Mouse (Mus musculus) hindbrain, embryonic 16.5 days (tissue): Measurements from ENCODE around the gene Rgs7. TPM values are rescaled to one million over a fixed set of nuclear protein-coding genes. Genes with fewer than 3 reads are reported as not detected.

ENCODE experiments used
- ATAC-seq: fragments of 200-750 bp; cut with Nextera tagmentation; 2 replicates; pipeline ENCODE4 v1.8.0; 2017; ENCODE audit warnings: moderate TSS enrichment, moderate library complexity
- H3K27ac ChIP-seq: fragments of 300-500 bp; sonication (generic); 2 replicates; pipeline ENCODE4 v1.5.1; 2014; ENCODE audit warnings: low read depth, mild to moderate bottlenecking, control low read depth, low read length, moderate library complexity
- H3K27me3 ChIP-seq: fragments of 300-500 bp; sonication (generic); replicated peaks from 2 replicates; pipeline ENCODE4 v1.6.1; 2014; ENCODE audit warnings: low read length; ENCODE audit not compliant: control insufficient read depth, insufficient read depth
- H3K36me3 ChIP-seq: fragments of 300-500 bp; sonication (generic); 2 replicates; pipeline ENCODE4 v1.6.1; 2014; ENCODE audit warnings: mild to moderate bottlenecking, low read length, moderate library complexity, mixed read lengths; ENCODE audit not compliant: control insufficient read depth, insufficient read depth
- H3K4me1 ChIP-seq: fragments of 300-500 bp; sonication (generic); 2 replicates; pipeline ENCODE4 v1.6.1; 2014; ENCODE audit warnings: low read depth, low read length; ENCODE audit not compliant: control insufficient read depth, insufficient read depth
- H3K4me2 ChIP-seq: fragments of 300-500 bp; sonication (generic); 2 replicates; pipeline ENCODE4 v1.6.1; 2014; ENCODE audit warnings: mild to moderate bottlenecking, low read length, control low read depth, moderate library complexity
- H3K4me3 ChIP-seq: fragments of 300-500 bp; sonication (generic); 2 replicates; pipeline ENCODE4 v1.5.1; 2014; ENCODE audit warnings: mild to moderate bottlenecking, low read length, control low read depth, moderate library complexity
- H3K9ac ChIP-seq: fragments of 300-500 bp; sonication (generic); 2 replicates; pipeline ENCODE4 v1.6.1; 2014; ENCODE audit warnings: low read depth, mild to moderate bottlenecking, control low read depth, low read length, moderate library complexity
- H3K9me3 ChIP-seq: fragments of 300-500 bp; sonication (generic); 2 replicates; pipeline ENCODE4 v1.6.1; 2014; ENCODE audit warnings: mild to moderate bottlenecking, low read length, moderate library complexity; ENCODE audit not compliant: control insufficient read depth
- WGBS: fragments of 180-500 bp; shearing (Covaris S2); extraction: QIAGEN DNeasy Blood & Tissue Kit; methylation state at CpG from one replicate; pipeline ENCODE4 v1.1.7; 2014; 5-methylcytosine and 5-hydroxymethylcytosine counted together
- polyA plus RNA-seq: library from polyadenylated mRNA; unstranded; fragments of >200 nt; fragmentation: Nextera tagmentation; extraction: Ambion mirVana; gene quantifications from 2 replicates; pipeline ENCODE4 v1.2.1, GENCODE M21; 2015

Rgs7 gene
- polyA plus RNA-seq, 1 experiment from 2014 or later, result 46.5 TPM

DNA sequence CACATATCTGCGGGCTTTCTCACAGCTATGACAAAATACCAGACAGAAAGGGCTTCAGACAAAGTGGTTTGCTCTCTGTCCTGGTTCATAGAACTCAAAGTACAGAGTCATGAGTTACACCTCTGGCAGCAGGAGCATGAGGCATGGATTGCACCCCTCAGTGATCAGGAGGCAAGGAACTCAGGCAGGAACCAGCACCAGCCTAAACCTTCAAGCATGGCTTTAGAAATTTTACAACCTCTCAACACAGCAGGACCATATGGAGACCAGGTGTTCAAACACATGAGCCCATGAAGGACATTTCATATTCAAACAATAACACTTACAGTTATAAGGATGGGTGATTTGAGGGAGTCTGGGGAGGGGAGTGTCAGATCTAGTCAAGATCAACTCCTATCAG is 49.4 kb downstream of the Rgs7 start:
- Histone ChIP-seq H3K4me1 (no peaks in the 10 kb centered on the region), H3K4me2 (no peak overlapping the region), H3K4me3 (no peak overlapping the region), H3K36me3 (no peaks in the 10 kb centered on the region), H3K27me3 (no peaks in the 10 kb centered on the region), H3K9ac (no peak overlapping the region), H3K27ac (no peak overlapping the region), H3K9me3 (no peaks in the 10 kb centered on the region)
- 95% methylated on average over 1 of the region's 1 CpGs for WGBS
- ATAC-seq, result peak; percentile 54; the same call in 1 of the 2 replicates

DNA sequence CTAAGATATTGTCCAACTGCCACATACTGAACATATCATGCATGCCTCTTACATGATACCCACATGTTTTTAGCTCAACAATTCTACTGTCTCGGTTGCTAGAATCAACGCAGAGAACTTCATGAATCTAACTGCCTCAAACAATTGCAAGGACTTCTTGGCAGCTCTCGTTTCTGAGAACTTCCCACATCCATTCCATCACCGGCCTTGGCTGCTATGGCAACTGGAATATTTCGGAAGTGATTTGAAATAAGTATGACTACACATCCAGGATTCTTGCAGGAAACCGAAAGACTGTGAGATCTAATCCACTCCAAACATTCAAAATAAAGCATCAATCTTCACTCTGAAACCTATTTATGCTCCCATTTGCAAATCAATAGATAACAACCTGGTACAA is 50.3 kb downstream of the Rgs7 start:
- H3K4me2 ChIP-seq, result no peak overlapping the region
- no peak overlapping the region for H3K4me3 ChIP-seq
- H3K9me3 ChIP-seq, result no peaks in the 10 kb centered on the region
- no peaks in the 10 kb centered on the region for H3K27me3 ChIP-seq
- no peak overlapping the region for H3K27ac ChIP-seq
- no peak for ATAC-seq
- H3K4me1 ChIP-seq, result no peaks in the 10 kb centered on the region
- no peaks in the 10 kb centered on the region for H3K36me3 ChIP-seq
- 74% methylated on average over 6 of the region's 6 CpGs for WGBS
- no peak overlapping the region for H3K9ac ChIP-seq

GRCm38 (mm10) chr1:175433622-175434204 is 58.6 kb downstream of the Rgs7 start:
- 54% methylated on average over 14 of the region's 14 CpGs for WGBS
- Histone ChIP-seq H3K36me3 (no peaks in the 10 kb centered on the region), H3K4me1 (no peaks in the 10 kb centered on the region; the same call in 1 of the 2 replicates), H3K4me3 (no peak overlapping the region), H3K9me3 (no peaks in the 10 kb centered on the region), H3K4me2 (no peak overlapping the region), H3K27me3 (no peaks in the 10 kb centered on the region), H3K27ac (no peak overlapping the region), H3K9ac (no peak overlapping the region)
- ATAC-seq, result no peak

DNA sequence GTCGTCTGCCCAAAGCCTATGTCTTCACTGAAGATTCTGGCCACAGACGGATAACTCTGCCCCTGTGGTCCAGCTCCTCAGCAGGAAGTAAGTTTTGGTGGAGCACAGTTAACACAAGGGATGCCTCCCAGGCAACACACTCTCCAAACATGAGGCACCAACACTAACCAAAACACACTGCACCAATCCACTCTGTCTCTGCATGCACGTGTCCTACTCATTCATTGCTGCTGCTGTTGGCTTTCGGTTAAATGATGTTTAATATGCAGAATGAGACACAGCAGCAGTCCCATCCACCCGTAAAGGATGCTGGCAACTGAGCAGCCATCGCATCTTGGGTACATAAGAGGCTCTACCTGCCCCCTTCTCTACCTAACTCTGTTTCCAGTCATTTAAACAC is 59.2 kb downstream of the Rgs7 start:
- Histone ChIP-seq H3K27me3 (no peaks in the 10 kb centered on the region), H3K4me2 (no peak overlapping the region), H3K9ac (no peak overlapping the region), H3K4me1 (no peaks in the 10 kb centered on the region; the same call in 1 of the 2 replicates), H3K9me3 (no peaks in the 10 kb centered on the region), H3K4me3 (no peak overlapping the region), H3K27ac (no peak overlapping the region), H3K36me3 (no peaks in the 10 kb centered on the region)
- 65% methylated on average over 6 of the region's 6 CpGs for WGBS
- ATAC-seq, result 0 out of 2 replicates have a peak, but pooled peaks have one; percentile 22

DNA sequence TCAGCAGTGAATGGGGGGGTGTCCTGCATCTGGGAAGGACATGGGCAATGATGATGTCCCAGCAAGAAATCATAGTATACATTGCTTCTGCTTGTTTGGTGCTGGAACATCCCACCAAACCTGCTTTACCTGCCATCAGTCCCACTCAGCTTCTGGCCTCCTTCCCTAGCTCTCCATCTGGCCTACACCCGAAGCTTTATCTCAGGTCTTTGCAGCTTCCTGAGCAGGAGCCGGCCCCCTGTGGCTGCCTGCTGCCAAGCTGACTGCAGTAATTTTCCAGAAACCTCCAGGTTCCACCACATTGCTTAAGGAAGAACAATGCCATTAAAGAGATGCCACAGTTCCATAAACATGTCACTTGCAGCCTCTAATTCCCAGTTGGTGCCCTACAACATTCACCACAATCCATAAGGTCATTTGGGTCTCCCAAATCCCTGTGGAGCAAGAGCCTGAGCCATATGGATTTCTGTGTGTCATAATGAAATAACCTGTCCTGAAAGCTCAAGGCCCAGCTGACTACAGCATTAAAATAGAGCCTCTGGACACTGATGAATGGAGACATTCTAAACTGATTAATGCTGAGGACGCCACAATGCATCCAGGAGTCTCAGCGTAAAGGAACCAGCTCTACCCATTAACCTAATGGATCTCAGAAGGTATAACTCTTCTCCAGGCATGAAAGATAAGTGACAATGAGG is 60.8 kb downstream of the Rgs7 start:
- H3K4me3 ChIP-seq, result no peak overlapping the region
- no peaks in the 10 kb centered on the region; the same call in 1 of the 2 replicates for H3K4me1 ChIP-seq
- no peak overlapping the region for H3K27ac ChIP-seq
- 49% methylated on average over 4 of the region's 4 CpGs for WGBS
- no peaks in the 10 kb centered on the region for H3K36me3 ChIP-seq
- no peak; the same call in 1 of the 2 replicates for ATAC-seq
- H3K4me2 ChIP-seq, result no peak overlapping the region
- H3K9me3 ChIP-seq, result no peaks in the 10 kb centered on the region
- H3K9ac ChIP-seq, result no peak overlapping the region
- no peaks in the 10 kb centered on the region for H3K27me3 ChIP-seq

DNA sequence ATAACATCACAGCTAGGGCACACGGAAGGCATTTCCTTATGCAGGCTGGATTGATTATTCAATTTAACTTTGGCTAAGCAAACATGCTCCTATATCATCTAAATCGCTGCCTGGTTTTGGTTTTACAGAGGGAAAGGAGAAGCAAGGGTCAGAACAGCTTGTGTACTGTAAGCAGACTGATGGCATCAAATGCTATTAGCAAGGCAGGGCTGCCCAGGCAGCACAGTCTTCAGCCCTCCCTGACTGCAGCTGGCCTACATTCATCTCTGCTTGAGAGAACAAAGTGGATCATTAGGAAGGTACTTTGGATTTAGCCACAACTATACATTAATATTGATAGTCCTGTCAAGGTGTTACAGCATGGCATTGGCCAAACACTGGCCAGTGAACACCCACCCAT is 65.2 kb downstream of the Rgs7 start:
- 63% methylated on average over 2 of the region's 2 CpGs for WGBS
- no peak overlapping the region for H3K4me3 ChIP-seq
- no peak overlapping the region for H3K4me2 ChIP-seq
- H3K36me3 ChIP-seq, result no peaks in the 10 kb centered on the region
- H3K9ac ChIP-seq, result no peak overlapping the region
- no peak for ATAC-seq
- H3K4me1 ChIP-seq, result no peaks in the 10 kb centered on the region
- no peaks in the 10 kb centered on the region for H3K9me3 ChIP-seq
- H3K27me3 ChIP-seq, result no peaks in the 10 kb centered on the region
- no peak overlapping the region for H3K27ac ChIP-seq

DNA sequence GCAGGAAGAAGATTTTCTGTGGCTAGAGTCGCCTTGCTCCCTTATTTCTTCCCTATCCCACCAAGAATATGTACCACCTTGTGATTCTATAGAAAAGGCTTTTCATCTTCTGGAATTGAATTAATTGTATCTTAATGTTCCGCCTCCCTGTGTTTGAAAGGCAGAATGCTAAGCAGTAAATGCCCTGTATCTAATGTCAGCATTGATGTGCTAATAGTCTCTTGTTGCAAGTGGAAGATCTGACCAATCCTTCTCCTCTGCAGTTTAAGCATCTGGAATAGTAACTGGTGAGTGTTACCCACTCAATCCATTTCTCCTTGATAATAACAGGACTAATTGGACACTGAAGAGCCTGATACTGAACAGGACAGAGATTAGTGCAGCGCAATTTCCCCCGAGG is 65.9 kb downstream of the Rgs7 start:
- Histone ChIP-seq H3K4me3 (no peak overlapping the region), H3K4me2 (no peak overlapping the region), H3K36me3 (no peaks in the 10 kb centered on the region), H3K9me3 (no peaks in the 10 kb centered on the region), H3K4me1 (no peaks in the 10 kb centered on the region), H3K27me3 (no peaks in the 10 kb centered on the region), H3K27ac (no peak overlapping the region), H3K9ac (no peak overlapping the region)
- no peak for ATAC-seq
- WGBS, result 48% methylated on average over 4 of the region's 4 CpGs

DNA sequence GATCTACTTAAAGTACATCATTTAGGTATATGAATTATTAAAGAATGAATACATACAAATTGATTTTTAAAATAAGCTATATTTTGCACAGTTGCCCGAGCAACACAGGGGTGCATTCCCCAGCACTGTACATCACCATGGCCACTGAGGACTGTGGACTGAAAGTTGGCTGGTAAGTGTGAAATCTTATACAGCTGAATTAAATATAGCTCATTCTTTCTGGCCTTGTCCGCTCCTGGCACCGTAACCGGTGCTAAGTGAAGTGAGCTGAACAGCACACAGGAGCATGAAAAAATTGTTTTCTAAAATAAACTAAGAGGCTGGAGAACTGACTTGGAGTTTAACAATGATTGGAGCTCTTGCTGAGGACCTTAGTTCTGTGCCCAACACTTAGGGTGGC is 71.4 kb downstream of the Rgs7 start:
- H3K36me3 ChIP-seq, result no peaks in the 10 kb centered on the region
- 85% methylated on average over 4 of the region's 4 CpGs for WGBS
- no peaks in the 10 kb centered on the region for H3K27me3 ChIP-seq
- H3K4me2 ChIP-seq, result no peak overlapping the region
- no peak overlapping the region for H3K9ac ChIP-seq
- no peak overlapping the region for H3K4me3 ChIP-seq
- H3K4me1 ChIP-seq, result no peaks in the 10 kb centered on the region
- no peak overlapping the region for H3K27ac ChIP-seq
- ATAC-seq, result 0 out of 2 replicates have a peak, but pooled peaks have one; percentile 40
- H3K9me3 ChIP-seq, result no peaks in the 10 kb centered on the region

DNA sequence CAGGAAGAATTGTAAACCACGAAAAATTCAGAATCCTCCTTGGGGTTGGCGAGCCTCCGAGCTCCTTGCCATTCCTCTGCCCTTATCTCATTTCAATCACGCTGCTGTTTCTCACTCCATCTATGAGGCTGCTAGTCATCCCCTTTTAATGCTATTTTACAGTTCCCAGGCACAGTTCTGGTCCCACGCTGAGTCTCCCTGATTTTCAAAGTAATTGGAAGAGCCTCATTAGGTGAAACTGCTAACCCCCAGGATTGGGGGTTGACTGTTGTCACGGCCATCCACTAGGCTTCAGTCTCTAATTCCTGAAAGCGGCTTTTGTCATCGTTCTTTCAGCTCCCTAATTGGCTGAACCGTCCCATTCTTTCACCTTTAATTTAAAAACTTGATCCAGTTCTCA is 76.6 kb downstream of the Rgs7 start:
- Histone ChIP-seq H3K27ac (no peak overlapping the region), H3K9me3 (no peaks in the 10 kb centered on the region), H3K4me1 (no peaks in the 10 kb centered on the region), H3K27me3 (no peaks in the 10 kb centered on the region), H3K36me3 (no peaks in the 10 kb centered on the region), H3K4me3 (no peak overlapping the region), H3K9ac (no peak overlapping the region), H3K4me2 (no peak overlapping the region)
- WGBS, result 55% methylated on average over 9 of the region's 9 CpGs
- 0 out of 2 replicates have a peak, but pooled peaks have one; percentile 30 for ATAC-seq
